Mouse (Mus musculus): Measurements from ENCODE around the gene Slc9a3.

- TF ChIP-seq EP300 (optimal IDR thresholded peaks at IDR 0.05) (no peak), CTCF (IDR thresholded peaks at IDR 0.05; ENCODE audit: low read depth) (no peak)
These were observed 45.2 kb downstream of the Slc9a3 start for GRCm38 (mm10) chr13:74166348-74167056.

All from stomach, postnatal 0 days (tissue).